Mouse (Mus musculus) thymus, postnatal 0 days (tissue): Measurements from ENCODE around the gene Mkks. TPM values are rescaled to one million over a fixed set of nuclear protein-coding genes. Genes with fewer than 3 reads are reported as not detected.

Experiments used
- DNase-seq: peaks from one replicate; pipeline ENCODE4 v3.0.0-alpha.2; 2015; ENCODE audit warnings: low spot score
- polyA plus RNA-seq: library from polyadenylated mRNA; unstranded; fragments of >200 nt; fragmentation: Nextera tagmentation; extraction: Ambion mirVana; gene quantifications from 2 replicates; pipeline ENCODE4 v1.2.1, GENCODE M21; 2015

The Mkks gene
- polyA plus RNA-seq, 1 experiment from 2014 or later, result 13.3 TPM

DNA sequence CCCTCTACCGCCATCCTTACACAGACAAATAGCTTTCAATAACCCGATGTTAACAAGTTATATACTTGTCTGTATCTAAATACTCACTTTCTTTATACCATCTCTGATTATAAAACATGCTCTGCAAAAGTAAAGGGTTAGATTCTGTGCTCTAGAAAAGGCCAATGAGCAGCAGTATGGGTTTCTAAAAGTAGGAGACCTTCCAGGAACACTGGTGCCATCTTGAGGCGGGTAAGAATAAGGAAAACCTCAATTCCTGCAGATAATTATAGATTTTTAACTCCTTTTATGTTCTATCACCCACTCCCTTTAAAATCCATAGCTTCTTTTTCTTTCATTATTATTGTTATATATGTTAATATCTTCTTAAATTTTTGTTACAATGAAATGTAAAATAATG lies 55.3 kb downstream of the Mkks start:
- no peak for DNase-seq

DNA sequence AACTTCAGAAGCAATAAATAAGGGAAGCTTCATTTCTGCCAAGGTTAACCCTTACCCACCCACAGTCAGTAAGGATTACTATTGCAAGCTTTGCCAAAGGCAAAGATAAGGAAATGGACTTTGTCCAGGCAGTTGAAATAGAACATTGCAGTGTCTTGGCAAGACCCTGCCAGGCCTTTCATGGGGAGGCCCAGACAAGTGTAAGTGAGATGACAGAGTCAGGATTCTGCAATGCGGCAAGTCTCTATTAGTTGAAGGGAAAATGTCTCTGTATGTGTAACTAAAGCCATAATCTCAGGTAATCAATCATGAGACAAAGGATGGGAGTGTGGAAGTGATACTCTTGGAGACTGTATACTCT lies 56.5 kb downstream of the Mkks start:
- DNase-seq, result no peak

DNA sequence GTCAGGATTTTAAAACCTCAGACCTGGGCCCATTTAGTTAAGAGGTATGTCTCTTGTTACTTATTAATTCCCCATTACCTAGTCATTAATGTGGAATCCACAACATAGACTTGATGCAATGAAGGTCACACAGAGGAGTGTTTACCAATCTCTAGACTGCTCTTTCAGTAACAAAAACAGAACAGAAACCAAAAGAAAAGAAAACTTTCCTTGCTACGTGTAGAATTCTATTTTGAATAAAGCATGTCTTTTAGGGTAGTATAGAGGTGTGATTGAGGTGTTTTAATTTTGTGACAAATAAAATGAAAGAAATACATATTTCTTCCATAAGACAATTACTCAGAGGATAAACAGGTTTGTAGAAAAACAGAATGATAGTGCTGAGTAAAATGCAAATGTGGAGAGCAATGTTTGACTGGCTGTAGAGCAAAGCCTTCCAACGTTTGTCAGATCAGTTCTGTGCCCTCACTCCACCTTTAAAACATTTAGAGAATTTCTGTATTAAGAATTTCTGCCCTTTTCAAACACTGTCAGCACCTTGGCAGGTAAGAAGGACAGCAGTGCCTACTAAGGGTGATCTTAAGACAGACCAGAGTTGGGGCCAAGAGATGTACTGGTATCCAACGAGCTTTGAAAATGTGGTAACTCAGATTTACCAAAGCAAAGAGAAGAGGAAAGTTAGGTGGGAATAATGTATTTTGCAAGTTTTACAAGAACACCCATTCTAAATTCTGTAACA lies 57.0 kb downstream of the Mkks start:
- no peak for DNase-seq

DNA sequence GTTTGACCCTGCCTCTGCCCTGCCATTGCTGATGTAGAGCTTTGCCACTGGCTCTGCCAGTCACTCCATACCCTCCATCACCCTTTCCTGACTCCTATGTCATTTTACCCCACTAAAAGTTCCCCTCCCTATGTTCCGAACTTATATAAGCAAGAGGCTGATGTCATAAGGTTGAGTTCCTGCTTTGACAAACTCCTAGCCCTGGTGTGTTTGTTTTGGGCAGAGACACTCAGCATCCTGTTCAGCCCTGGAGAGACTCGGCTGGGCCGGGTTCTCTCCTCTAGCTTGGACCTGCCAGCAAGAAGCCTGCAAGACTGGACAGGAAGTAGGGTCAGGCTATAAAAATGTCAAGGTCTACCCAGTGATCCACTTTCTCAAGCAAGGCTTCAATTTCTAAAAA lies 58.3 kb downstream of the Mkks start:
- DNase-seq, result no peak

DNA sequence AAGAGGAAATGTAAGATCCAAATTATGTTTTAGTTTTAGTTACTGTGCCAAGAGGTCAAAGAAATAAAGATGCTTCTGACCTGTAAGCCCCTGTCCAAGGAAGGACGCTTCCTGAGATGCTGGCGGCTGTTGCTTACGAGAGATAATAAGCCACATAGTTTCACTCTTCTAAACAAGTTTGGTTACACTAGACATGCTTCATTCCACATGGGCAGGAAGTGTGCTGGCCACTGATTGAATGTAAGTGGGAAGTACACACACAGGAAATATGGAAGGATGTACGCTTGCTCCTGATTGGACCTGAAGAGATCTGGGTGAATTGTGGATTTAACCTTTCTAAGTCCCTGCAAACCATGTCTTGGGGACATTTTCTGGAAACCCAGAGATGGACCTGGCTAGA lies 63.6 kb downstream of the Mkks start:
- no peak for DNase-seq

Other genes with a start within 250 kb of the Mkks start
- 0.45 TPM in 1 of 2 replicates, not detected in the other for gene Snap25, start 177.9 kb downstream of the Mkks start, polyA plus RNA-seq
- gene AL731706.2, start 5.7 kb downstream of the Mkks start, polyA plus RNA-seq, result 31.0 and 37.4 TPM in 2 replicates
- 5.5 and 6.2 TPM in 2 replicates for gene Slx4ip, start 171 bp downstream of the Mkks start, polyA plus RNA-seq
- gene AL731706.1, start within 50 bp of the Mkks start, polyA plus RNA-seq, result 30.6 and 31.7 TPM in 2 replicates
- gene Jag1, start 225.3 kb upstream of the Mkks start, polyA plus RNA-seq, result 3.5 and 4.2 TPM in 2 replicates